Mouse (Mus musculus) forebrain, embryonic 13.5 days (tissue): ENCODE measurements around the gene Zfp385b. TPM values are rescaled to one million over a fixed set of nuclear protein-coding genes. Genes with fewer than 3 reads are reported as not detected.

Source experiments
- ATAC-seq: fragments of 200-750 bp; cut with Nextera tagmentation; 2 replicates; pipeline ENCODE4 v1.8.0; 2017
- H3K27ac ChIP-seq: fragments of 300-500 bp; sonication (generic); 2 replicates; pipeline ENCODE4 v1.5.1; 2015; ENCODE audit warnings: inconsistent platforms, mild to moderate bottlenecking, moderate library complexity
- H3K27me3 ChIP-seq: fragments of 300-500 bp; sonication (generic); 2 replicates; pipeline ENCODE4 v1.6.1; 2015; ENCODE audit warnings: mild to moderate bottlenecking, inconsistent platforms
- H3K36me3 ChIP-seq: fragments of 300-500 bp; sonication (generic); 2 replicates; pipeline ENCODE4 v1.6.1; 2015; ENCODE audit warnings: mild to moderate bottlenecking, inconsistent platforms; ENCODE audit not compliant: poor library complexity, severe bottlenecking
- H3K4me1 ChIP-seq: fragments of 300-500 bp; sonication (generic); 2 replicates; pipeline ENCODE4 v1.6.1; 2015; ENCODE audit warnings: inconsistent platforms
- H3K4me2 ChIP-seq: fragments of 300-500 bp; sonication (generic); 2 replicates; pipeline ENCODE4 v1.6.1; 2015; ENCODE audit warnings: inconsistent platforms, mild to moderate bottlenecking, moderate library complexity
- H3K4me3 ChIP-seq: fragments of 300-500 bp; sonication (generic); 2 replicates; pipeline ENCODE4 v1.5.1; 2015; ENCODE audit warnings: mild to moderate bottlenecking, inconsistent platforms
- H3K9ac ChIP-seq: fragments of 300-500 bp; sonication (generic); 2 replicates; pipeline ENCODE4 v1.6.1; 2015; ENCODE audit warnings: mild to moderate bottlenecking, inconsistent platforms
- H3K9me3 ChIP-seq: fragments of 300-500 bp; sonication (generic); replicated peaks from 2 replicates; pipeline ENCODE4 v1.6.1; 2016; ENCODE audit warnings: inconsistent platforms
- WGBS: fragments of 180-500 bp; shearing (Covaris S2); methylation state at CpG from one replicate; pipeline ENCODE4 v1.1.7; 2015; 5-methylcytosine and 5-hydroxymethylcytosine counted together
- polyA plus RNA-seq: library from polyadenylated mRNA; unstranded; fragments of >200 nt; fragmentation: Nextera tagmentation; extraction: Ambion mirVana; gene quantifications from 2 replicates; pipeline ENCODE4 v1.2.1, GENCODE M21; 2015

Gene Zfp385b
- polyA plus RNA-seq, 1 experiment from 2014 or later = 4.6 TPM

- Histone ChIP-seq H3K27ac (no peak overlapping the region), H3K4me3 (no peak overlapping the region), H3K4me2 (no peak overlapping the region), H3K36me3 (no peaks in the 10 kb centered on the region), H3K27me3 (no peaks in the 10 kb centered on the region), H3K9me3 (no peaks in the 10 kb centered on the region), H3K4me1 (no peaks in the 10 kb centered on the region), H3K9ac (no peak overlapping the region)
- WGBS = 61% methylated on average over 1 of the region's 1 CpGs
- ATAC-seq = no peak
Observed at GRCm38 (mm10) chr2:77563706-77564105, 255.7 kb downstream of the Zfp385b start.

GRCm38 (mm10) chr2:77561941-77562340, 257.5 kb downstream of the Zfp385b start:
- H3K9ac ChIP-seq = no peak overlapping the region
- no peak overlapping the region for H3K27ac ChIP-seq
- no peak for ATAC-seq

DNA sequence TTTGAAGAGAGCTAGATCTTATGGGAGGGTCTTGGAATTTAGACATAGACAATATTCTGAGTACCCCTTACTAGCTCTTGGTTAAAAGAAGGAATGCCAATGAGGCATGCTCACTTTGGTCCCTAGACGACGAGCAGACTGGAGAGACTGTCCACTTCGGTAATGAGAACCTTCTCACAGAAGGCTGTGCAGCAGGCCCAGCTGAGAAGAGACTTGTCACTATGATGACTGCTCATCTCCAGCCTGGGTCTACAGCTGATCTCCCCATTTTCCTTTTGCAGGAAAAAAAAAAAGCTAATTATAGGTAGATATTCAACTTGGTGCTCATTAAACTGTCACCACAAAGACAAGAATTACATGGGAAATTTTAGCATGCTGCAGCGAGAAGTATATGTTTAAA, 262.5 kb downstream of the Zfp385b start:
- WGBS = 66% methylated on average over 4 of the region's 4 CpGs
- no peak overlapping the region; the same call in 1 of the 2 replicates for H3K27ac ChIP-seq

More at GRCm38 (mm10) chr2:77561941-77562340, 257.5 kb downstream of the Zfp385b start:
- H3K4me1 ChIP-seq = no peaks in the 10 kb centered on the region
- no peaks in the 10 kb centered on the region for H3K27me3 ChIP-seq
- no peaks in the 10 kb centered on the region for H3K9me3 ChIP-seq
- H3K36me3 ChIP-seq = no peaks in the 10 kb centered on the region
- no peak overlapping the region for H3K4me3 ChIP-seq
- no peak overlapping the region for H3K4me2 ChIP-seq
- 74% methylated on average over 5 of the region's 5 CpGs for WGBS

DNA sequence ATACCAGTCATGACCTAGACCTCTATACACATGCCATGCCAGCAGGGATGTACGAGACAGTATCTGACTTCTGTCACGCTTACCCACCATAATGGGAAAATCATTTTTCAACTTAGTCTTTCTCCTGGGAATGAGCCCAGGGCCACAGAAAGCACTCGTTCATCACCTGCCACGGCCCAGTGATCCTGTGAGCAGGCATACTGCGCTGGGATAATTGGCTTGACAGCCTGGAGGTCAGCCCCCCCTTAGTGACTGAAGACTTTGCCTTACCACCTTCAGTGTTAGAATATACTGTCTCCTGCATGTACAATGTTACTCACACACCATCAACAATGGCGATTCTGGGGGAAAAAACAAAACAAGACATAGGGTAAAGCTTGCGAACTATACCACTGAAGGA, 263.5 kb downstream of the Zfp385b start:
- Histone ChIP-seq H3K4me1 (no peaks in the 10 kb centered on the region), H3K27ac (no peak overlapping the region), H3K4me2 (no peak overlapping the region), H3K4me3 (no peak overlapping the region), H3K9ac (no peak overlapping the region), H3K9me3 (no peaks in the 10 kb centered on the region), H3K36me3 (no peaks in the 10 kb centered on the region), H3K27me3 (no peaks in the 10 kb centered on the region)
- 76% methylated on average over 7 of the region's 7 CpGs for WGBS
- ATAC-seq = no peak

More for the DNA sequence above, 262.5 kb downstream of the Zfp385b start:
- ATAC-seq = 0 out of 2 replicates have a peak, but pooled peaks have one; percentile 53
- no peak overlapping the region for H3K4me2 ChIP-seq
- no peaks in the 10 kb centered on the region for H3K27me3 ChIP-seq
- H3K36me3 ChIP-seq = no peaks in the 10 kb centered on the region
- no peaks in the 10 kb centered on the region for H3K4me1 ChIP-seq
- no peaks in the 10 kb centered on the region for H3K9me3 ChIP-seq
- no peak overlapping the region for H3K9ac ChIP-seq
- H3K4me3 ChIP-seq = no peak overlapping the region

DNA sequence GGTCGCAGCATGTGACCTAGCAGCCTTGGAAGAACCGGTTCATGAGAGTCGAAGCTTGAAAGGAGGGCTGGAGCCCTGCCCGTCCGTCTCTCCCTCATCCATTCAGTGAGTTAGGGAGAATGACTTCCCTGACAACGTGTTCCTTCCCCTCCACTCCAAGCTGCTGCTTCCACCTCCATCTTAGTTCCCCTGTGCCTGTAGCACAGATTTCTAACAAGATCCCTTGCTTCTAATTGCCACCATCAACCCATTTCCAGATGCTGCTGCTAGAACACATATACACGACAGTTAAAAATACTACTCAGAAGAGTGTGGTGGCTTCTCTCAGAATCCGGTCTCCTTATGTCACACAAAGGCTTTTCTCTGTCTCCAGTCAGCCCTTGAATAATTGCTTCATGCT, 266.8 kb downstream of the Zfp385b start:
- Histone ChIP-seq H3K4me3 (no peak overlapping the region), H3K4me1 (no peaks in the 10 kb centered on the region), H3K9ac (no peak overlapping the region), H3K27ac (no peak overlapping the region), H3K9me3 (no peaks in the 10 kb centered on the region), H3K4me2 (no peak overlapping the region), H3K36me3 (no peaks in the 10 kb centered on the region), H3K27me3 (no peaks in the 10 kb centered on the region)
- 41% methylated on average over 8 of the region's 8 CpGs for WGBS
- no peak for ATAC-seq

DNA sequence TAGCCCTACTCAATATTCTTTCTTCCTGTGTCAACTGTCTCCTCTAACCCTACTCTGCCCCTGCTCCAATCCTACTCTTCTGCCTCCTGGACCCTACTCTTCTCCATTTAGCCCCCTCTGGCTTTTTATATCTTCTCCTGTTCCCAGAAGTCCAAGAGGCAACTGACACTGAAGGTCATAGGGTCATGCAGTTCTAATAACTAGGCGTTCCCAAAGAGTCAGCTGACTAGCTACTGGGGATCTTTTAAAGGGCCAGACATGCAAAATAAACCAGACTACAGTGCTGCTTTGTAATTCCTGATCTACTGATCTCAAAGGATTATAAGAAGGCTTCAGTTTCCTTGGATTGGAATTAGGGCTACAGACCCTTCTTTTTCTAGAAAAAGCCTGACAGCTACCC, 276.1 kb downstream of the Zfp385b start:
- Histone ChIP-seq H3K9me3 (no peaks in the 10 kb centered on the region), H3K4me1 (no peaks in the 10 kb centered on the region), H3K4me3 (no peak overlapping the region), H3K9ac (no peak overlapping the region), H3K4me2 (no peak overlapping the region), H3K27ac (no peak overlapping the region), H3K36me3 (no peaks in the 10 kb centered on the region), H3K27me3 (no peaks in the 10 kb centered on the region)
- ATAC-seq = no peak
- WGBS = 60% methylated on average over 1 of the region's 1 CpGs

GRCm38 (mm10) chr2:77542605-77543004, 276.8 kb downstream of the Zfp385b start:
- ATAC-seq = no peak
- Histone ChIP-seq H3K27me3 (no peaks in the 10 kb centered on the region), H3K36me3 (no peaks in the 10 kb centered on the region), H3K4me2 (no peak overlapping the region), H3K27ac (no peak overlapping the region), H3K9me3 (no peaks in the 10 kb centered on the region), H3K9ac (no peak overlapping the region), H3K4me3 (no peak overlapping the region), H3K4me1 (no peaks in the 10 kb centered on the region)
- 82% methylated on average over 2 of the region's 2 CpGs for WGBS

DNA sequence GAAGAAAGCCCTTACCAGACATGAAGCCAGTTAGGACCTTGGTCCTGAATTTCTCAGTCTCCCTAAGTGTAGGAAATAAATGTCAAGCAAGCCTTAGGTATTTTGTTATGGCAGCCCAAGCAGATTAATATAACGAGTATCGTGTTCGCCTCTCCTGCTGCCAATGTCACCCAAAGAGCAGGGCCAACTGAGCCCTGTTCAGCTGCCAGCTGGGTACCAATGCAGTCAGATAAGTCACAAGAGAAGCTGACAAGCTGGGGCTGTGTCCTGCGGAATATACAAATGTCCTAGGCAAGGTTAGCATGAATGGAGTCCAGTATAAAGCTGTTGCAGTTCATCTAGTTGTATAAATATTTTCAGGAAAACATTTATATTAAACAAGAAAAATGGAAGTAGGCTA, 277.8 kb downstream of the Zfp385b start:
- ATAC-seq = no peak
- no peaks in the 10 kb centered on the region for H3K36me3 ChIP-seq
- no peak overlapping the region for H3K4me3 ChIP-seq
- H3K4me2 ChIP-seq = no peak overlapping the region
- no peak overlapping the region for H3K9ac ChIP-seq
- H3K27me3 ChIP-seq = no peaks in the 10 kb centered on the region
- 93% methylated on average over 4 of the region's 4 CpGs for WGBS
- H3K4me1 ChIP-seq = no peaks in the 10 kb centered on the region
- H3K9me3 ChIP-seq = no peaks in the 10 kb centered on the region
- H3K27ac ChIP-seq = no peak overlapping the region

GRCm38 (mm10) chr2:77540860-77541259, 278.6 kb downstream of the Zfp385b start:
- no peaks in the 10 kb centered on the region for H3K9me3 ChIP-seq
- no peak overlapping the region for H3K27ac ChIP-seq
- no peaks in the 10 kb centered on the region for H3K4me1 ChIP-seq
- ATAC-seq = no peak
- H3K9ac ChIP-seq = no peak overlapping the region
- no peaks in the 10 kb centered on the region for H3K36me3 ChIP-seq
- no peak overlapping the region for H3K4me2 ChIP-seq
- H3K27me3 ChIP-seq = no peaks in the 10 kb centered on the region
- 88% methylated on average over 3 of the region's 3 CpGs for WGBS
- no peak overlapping the region for H3K4me3 ChIP-seq

- WGBS = 92% methylated on average over 3 of the region's 3 CpGs
- Histone ChIP-seq H3K4me3 (no peak overlapping the region), H3K9me3 (no peaks in the 10 kb centered on the region), H3K4me1 (no peaks in the 10 kb centered on the region), H3K9ac (no peak overlapping the region), H3K27ac (no peak overlapping the region), H3K27me3 (no peaks in the 10 kb centered on the region), H3K4me2 (no peak overlapping the region), H3K36me3 (no peaks in the 10 kb centered on the region)
- ATAC-seq = no peak
Observed at GRCm38 (mm10) chr2:77536556-77536955, 282.9 kb downstream of the Zfp385b start.

- 90% methylated on average over 7 of the region's 7 CpGs for WGBS
- no peak for ATAC-seq
- no peak overlapping the region for H3K4me3 ChIP-seq
- no peaks in the 10 kb centered on the region for H3K36me3 ChIP-seq
- H3K27me3 ChIP-seq = no peaks in the 10 kb centered on the region
- H3K9me3 ChIP-seq = no peaks in the 10 kb centered on the region
- H3K27ac ChIP-seq = no peak overlapping the region
- no peak overlapping the region for H3K4me2 ChIP-seq
- no peak overlapping the region for H3K9ac ChIP-seq
- H3K4me1 ChIP-seq = no peaks in the 10 kb centered on the region
Observed at GRCm38 (mm10) chr2:77528079-77528752, 291.2 kb downstream of the Zfp385b start.

DNA sequence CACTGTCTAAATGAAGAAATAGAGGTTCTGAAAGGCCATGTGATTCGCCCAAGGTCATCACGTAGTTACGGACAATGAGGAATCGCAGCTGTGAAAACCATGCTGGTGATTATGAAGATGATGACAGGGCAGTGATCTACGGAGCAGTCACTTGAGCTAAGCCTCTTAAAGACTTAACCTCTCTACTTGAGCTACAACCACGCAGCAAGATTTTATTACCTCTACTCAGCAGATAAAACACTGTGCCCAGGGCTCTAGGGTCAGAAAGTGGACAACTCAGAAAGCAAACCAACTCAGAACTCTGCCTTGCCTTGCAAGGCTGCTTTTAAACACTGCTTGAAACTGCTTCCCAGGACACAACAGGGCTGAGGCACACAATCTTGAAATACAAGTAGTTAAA, 291.8 kb downstream of the Zfp385b start:
- no peak overlapping the region for H3K27ac ChIP-seq
- H3K27me3 ChIP-seq = no peaks in the 10 kb centered on the region
- no peaks in the 10 kb centered on the region for H3K9me3 ChIP-seq
- H3K36me3 ChIP-seq = no peaks in the 10 kb centered on the region
- no peak overlapping the region for H3K9ac ChIP-seq
- no peak overlapping the region for H3K4me3 ChIP-seq
- 78% methylated on average over 6 of the region's 6 CpGs for WGBS
- ATAC-seq = no peak
- no peaks in the 10 kb centered on the region for H3K4me1 ChIP-seq
- no peak overlapping the region for H3K4me2 ChIP-seq

DNA sequence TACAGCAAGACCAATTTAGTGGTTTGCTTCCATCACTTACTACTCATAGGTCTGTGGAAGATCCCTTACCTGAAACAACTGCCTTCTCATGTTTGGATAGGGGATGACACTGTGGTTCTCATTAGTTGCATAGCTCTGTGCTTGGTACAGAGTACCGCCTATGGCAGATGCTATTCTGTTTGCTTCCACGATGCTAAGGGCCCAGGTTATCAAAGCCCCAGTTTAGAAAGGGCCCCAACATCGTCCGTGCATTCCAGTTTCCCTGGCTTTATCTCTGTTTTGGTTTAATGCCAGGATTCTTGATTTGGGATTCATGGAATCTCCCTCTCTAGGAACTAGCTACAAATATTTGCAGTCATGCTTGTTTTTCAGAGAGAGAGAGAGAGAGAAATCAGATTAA, 292.6 kb downstream of the Zfp385b start:
- Histone ChIP-seq H3K27ac (no peak overlapping the region), H3K4me1 (no peaks in the 10 kb centered on the region), H3K36me3 (no peaks in the 10 kb centered on the region), H3K4me2 (no peak overlapping the region), H3K9ac (no peak overlapping the region), H3K4me3 (no peak overlapping the region), H3K27me3 (no peaks in the 10 kb centered on the region), H3K9me3 (no peaks in the 10 kb centered on the region)
- WGBS = 85% methylated on average over 4 of the region's 4 CpGs
- no peak for ATAC-seq
